Mouse (Mus musculus) megakaryocyte, embryonic 14.5 days (primary cell): ENCODE data around the gene Naaa.

Source experiments
- FLI1 ChIP-seq: IDR thresholded peaks from 2 replicates; pipeline ENCODE4 v1.6.1; 2012; ENCODE audit warnings: low read length, inconsistent platforms, mixed read lengths
- GATA1 ChIP-seq: IDR thresholded peaks from 3 replicates; pipeline ENCODE4 v1.6.1; 2012; ENCODE audit warnings: mixed read lengths, low read length, inconsistent platforms, borderline replicate concordance

DNA sequence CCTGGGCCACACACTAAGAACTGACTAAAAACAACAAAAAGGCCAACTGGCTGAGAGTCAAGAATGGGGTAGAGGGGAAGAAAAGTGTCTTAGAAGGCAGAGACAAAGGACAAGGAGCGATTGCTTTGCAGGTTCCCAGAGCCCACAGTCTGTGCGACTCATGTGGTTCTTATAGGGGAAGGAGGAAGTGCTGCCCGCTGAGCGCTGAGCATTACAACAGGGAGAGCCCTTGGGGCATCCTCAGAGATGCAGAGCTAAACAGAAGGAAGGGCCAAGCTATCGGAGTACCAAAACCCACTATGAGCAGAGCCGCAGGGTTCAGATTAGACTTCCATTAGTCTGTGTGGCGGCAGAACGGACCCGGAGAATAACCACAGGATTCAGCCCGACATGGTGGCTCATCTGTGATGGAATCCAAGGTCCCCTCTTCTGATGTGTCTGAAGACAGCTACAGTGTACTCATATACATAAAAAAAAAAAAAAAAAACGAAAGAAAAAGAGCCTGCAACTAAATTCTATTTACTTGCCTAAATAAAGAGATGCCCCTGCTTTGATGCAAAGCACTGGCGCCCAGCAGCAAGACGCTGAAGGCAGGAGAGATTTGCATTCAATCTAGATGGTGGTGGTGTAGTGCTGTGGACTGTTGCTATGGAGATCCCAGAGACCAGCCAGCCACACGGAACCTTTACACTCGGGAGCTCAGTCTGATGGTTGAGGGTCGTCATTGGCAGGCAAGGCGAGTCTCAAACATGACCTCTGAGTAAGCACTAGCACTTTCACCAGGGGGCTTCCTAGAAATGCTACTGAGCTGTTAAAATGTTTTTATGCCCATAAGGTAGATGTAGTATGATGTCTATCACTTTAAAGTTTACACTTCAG, 58.8 kb downstream of the Naaa start:
- no peak for TF ChIP-seq GATA1
- no peak for TF ChIP-seq FLI1
